Mouse (Mus musculus): Measurements from ENCODE around the gene Cltb.
"Not testable (repeated sequence)": the region's sequence is repeated elsewhere in the genome, so short reads cannot be mapped to it uniquely, and the experiment has no call there.

Cltb gene

DNA sequence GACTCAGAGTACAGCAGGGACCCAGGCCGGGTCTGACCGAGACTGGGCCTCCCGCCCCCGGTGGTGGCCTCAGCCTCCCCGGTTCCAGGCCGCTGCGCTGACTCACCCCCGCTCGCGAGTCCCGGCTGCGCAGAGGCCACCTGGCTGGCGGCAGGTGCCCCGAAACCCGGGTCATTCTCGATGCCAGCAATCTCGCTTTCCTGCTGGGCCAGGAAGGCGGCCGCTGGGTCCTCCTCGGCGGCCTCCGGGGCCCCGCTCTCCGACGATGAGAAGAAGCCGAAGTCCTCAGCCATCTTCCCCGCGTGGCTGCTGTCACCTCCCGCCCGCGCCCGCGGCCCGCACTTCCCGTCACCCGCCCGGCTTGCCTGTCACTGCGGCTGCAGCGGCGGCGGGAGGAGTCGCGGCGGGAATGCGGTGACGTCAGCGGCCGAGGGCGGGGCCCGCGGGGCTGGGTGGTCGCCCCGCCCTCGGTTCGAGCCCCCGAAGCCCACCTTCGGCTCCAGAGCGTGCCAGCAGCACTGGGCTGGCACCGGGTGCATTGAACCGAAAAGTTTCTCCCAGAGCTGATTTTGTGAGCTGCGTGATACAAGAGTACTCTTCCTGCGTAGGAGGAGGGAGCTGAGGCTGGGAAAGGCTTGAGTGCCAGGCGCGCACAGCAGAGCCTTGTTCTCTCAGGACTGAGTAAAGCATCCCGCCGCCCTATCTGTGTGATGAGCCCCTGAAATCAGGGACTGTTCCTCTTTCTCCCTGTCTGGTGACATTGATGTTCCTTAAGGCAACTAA is at the start of gene Cltb:
Gene Cltb (minus strand): TSS at position 373 of the 783 bp plus-strand sequence.
- DNase-seq: peak; percentile 92

DNA sequence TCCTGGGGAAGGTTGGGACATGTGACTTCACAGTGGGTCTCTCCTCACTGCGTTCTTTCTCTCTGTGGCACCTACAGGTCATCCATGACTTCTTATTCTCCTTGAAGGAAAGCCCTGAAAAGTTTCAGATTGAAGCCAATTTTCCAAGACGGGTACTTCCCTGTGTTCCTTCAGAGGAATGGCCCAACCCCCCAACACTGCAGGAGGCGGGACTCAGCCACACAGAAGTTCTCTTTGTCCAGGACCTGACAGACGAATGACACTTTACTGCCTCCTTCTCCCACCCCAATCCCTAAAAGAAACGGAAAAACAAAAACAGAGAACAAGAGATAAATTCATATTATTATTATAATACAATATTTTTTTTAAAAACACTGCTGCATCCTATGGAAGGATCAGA is 49.7 kb upstream of the Cltb start:
- no peak for DNase-seq

DNA sequence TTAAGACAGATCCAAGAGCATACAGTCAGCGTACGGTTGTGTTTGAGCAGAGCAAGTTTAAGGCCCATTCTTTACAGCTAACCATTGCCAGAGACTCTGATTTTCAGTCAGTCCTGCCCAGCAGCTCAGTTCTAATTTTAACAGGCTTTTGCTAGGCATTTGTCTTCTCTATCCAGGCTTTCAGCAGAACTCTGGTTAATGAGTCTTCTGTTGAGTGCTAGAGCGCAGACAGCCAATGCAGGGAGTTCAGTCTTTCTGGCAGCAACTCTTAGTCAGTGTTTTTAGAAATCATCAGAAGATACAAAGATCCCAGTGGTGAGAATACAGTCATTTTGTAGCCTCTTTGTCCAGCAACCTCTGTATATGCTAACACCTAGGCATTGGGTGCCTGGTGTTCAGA is 39.3 kb upstream of the Cltb start:
- DNase-seq: no peak

DNA sequence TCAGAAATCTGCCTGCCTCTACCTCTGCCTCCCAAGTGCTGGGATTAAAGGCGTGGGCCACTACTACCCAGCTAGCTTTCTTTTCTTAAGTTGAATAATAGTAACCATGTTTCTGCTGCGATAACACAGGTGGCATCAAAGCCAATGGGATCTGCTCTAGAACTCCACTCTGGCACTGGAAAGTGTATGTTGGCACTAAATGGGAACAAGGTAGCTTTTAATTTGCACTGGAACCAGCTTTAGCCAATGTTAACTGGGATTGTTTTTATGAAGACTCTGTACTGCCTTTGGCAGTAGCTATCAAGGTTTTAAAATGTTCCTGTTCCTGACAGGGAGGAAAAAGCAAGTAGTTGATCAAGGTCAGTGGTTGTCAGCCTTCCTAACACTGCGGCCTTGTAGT is 23.9 kb upstream of the Cltb start:
- DNase-seq: no peak

DNA sequence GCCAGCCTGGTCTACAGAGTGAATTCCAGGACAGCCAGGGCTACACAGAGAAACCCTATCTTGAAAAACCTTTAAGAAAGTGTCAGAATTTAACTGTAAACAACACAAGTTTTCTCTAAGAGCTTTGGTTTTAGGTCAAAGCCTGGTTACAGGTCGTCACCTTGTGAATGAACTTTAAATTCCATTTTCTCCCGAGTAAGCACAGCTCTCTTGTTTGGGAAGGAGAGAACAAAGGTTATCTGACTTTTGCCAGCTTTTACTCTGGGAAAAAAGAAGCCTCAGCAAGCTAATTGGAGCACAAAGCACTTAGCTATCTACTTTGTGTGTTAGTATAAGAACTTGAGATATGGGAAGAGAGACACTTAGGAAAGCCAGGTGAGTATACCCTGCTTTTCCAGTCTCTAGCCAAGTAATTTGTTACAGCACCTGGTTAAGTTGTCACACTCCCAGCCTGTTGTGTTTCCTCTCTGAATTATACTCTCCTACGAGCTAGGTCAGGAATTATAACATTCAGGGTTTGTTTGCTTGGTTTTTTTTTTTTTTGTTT is 21.7 kb upstream of the Cltb start:
- DNase-seq: no peak

DNA sequence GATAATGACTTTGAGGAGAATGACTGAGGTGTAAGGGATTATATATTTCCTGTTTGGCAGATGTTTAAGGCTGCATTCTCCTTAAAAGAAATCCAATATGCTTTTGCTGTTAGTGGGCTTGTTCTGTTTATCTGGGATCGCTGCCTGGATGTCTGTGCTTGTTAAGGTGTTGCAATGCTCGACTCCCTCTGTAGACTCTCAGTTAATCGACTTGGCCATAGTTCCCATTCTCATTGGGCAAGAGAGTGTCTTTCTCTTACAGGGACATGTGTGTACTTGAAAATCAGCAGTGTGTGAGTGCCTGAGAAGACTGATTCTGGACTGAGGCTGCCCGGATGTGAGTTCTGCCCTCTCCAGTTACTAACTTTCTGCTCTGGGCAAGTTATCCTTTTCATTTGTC is 18.0 kb upstream of the Cltb start:
- DNase-seq: peak; percentile 65

DNA sequence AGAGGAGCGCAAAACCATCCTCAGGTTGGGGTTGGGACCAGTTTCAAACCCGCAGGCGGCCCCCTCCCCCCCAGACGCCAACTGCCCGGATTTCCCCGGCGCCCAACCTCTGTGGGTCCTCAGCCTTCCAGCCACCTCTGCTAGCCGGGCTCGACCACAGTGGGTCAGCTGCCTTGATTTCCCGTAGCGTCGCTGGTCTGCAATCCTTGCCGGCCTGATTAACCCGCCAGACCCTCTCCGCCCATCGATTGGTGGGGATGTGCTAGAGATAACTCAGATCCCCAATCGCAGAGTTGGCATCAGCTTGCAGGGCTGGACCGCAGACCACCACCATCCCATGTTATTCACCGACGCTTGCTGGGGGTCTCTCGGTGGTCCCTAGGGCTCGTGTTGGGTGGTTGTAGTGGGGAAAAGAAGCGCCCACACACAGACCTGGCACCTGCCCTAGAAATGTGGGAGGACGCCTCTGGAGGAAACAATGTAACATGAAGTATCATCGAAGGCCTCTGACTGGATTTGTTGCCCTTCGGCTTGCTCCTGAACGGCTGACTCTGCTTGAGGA is 10.9 kb upstream of the Cltb start:
- DNase-seq: peak; percentile 28

DNA sequence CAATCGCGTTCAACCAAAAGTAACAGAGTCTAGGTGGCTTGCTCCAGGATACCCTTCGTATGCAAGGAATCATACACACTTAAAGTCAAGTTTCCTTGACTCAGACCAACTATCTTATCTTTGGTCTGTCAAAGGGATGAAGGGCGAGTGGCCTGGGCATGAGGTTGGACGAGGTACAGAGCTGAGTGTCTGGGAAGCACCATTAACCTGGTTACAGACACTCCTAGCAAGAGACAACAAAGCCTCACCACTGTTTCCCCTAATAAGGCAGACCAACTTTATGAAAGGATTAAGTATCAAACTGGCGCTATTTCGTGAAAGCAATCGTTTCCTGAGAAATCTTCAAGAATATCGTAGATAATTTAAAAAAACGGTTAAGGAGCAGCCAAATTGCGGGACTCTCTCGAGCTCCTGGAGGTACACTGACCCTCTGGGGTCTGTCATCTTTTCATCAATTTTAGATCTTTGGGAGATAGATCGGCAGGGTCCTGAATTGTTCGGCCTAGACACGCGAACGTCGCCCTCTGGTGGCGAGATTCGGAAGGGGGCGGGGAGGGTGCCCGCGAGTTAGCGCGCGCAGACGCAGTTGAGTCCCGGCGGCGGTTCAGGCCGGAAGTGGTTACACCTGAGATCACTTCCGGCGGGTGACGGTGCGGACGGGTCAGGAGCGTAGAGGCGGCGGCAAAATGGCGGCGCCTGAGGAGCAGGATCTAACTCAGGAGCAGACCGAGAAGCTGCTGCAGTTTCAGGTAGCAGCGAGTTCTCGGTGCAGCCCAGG is 10.2 kb upstream of the Cltb start, which contains the start of gene Faf2:
Gene Faf2 (plus strand): TSS at position 630 of the 778 bp plus-strand sequence.
- DNase-seq: peak; percentile 98

DNA sequence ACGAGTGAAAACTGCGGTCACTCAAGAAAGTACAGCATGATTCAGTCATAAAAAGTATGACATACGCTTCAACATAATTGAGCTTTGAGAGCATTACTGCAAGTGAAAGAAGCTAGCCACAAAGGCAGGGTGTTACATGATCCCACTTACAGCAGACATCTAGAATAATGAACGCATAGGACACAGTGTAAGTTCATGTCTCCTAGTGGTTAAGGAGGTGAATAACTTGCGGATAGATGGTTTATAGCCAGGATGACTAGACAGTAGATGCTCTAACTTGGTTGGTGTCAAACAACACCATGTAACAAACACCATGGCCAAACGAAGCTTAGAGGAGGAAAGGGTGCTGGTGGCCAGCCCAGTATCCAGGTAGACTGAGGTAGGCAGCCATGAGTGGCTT is 5.9 kb upstream of the Cltb start:
- DNase-seq: no peak

DNA sequence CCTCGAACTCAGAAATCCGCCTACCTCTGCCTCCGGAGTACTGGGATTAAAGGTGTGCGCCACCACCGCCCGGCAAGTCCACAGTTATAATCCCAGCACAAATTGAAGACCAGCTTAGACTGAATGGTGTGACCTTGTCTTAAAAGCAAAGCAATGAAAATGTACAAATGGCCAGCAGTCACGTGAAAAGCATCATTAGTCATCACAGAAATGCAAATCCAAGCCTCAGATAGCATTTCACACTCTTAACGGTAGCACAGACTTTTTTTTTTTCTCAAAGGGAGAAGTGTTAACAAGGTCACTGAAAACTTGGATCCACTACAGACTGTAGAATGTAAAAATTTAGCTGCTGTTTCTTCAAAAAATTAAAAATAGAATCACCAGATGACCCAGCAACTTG is 5.2 kb upstream of the Cltb start:
- DNase-seq: no peak

DNA sequence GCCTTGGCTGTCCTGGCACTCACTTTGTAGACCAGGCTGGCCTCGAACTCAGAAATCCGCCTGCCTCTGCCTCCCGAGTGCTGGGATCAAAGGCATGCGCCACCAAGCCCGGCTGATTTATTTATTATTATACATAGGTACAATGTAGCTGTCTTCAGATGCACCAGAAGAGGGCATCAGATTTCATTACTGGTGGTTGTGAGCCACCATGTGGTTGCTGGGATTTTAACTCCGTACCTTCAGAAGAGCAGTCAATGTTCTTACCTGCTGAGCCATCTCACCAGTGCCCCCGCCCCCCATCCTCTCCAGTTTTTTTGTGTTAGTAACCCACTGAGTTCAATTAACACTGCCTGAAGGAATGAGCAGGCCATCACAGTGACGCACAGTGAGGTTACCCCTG is 2.0 kb upstream of the Cltb start:
- not testable (repeated sequence) for DNase-seq

DNA sequence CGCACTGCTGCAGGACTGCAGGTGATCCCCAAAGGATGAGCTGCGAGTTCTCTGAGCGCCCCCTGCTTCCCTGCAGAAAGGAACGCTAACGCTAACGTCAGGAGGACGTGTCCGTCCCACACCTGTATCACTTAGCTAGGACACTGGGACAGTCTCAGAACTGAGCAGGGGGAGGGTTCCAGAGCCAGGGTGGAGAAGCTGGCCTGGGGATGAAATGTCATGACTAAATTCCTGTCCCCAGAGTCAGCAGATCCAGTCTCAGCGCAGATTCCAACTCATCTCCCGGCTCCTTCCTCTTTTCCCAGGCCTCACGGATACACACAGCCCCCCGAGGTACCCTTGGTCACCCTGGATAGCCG is 552 bp downstream of the Cltb start:
- no peak for DNase-seq

DNA sequence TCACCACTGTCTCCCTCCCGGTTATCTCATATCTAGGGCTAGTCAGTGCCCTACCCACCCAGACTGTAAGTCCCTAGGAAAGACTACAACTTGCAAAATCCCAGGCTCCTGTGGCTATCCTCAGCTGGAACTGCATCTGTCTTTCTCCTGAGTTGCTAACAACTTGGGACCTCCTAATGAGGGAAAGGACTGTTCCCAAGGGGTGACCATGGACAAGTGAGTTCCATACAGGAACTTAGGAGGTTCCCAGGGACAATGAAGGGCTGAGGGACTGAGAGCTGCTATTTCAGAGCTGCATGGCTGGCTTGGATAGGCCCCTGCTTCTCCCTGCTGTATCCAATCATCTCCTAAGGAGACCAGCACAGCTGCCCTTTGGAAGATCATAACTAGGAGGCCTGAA is 1.8 kb downstream of the Cltb start:
- no peak for DNase-seq

DNA sequence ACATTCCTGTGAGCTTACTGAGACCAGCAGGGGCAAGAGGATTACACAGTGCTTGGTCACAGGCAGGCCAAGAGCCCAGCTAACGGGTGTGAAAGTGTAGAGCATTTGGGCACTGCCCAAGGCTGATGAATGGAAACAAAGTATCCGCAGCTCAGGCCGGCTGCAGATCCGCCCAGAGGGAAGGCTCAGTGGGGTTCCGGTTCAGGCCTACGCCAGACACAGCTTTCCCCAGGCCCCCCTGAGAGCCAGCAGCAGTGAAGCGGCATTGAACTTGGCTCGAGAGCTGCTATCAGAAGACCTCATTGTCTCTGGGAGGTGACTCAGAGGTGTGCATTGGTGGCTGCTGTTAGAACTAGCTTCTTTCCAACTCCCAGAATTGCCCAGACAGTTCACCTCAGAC is 2.5 kb downstream of the Cltb start:
- peak; percentile 43 for DNase-seq

DNA sequence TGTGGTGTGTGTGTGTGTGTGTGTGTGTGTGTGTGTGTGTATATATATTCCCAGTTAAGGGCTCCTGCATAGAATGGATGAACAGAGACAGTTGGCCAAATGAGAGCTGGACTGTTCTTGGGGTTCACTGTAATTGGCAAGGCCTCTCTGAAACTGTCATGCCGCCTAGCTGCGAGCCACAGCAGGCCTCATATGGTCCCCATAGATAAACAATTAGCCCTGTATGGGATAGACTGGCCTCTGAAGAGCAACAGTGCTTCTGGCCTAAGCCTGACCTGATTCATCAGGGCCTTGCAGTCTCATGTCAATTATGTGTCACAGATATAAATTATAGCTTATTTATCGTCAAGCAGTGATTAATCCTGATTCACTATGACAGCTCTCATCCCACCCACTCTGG is 3.1 kb downstream of the Cltb start:
- DNase-seq: no peak

DNA sequence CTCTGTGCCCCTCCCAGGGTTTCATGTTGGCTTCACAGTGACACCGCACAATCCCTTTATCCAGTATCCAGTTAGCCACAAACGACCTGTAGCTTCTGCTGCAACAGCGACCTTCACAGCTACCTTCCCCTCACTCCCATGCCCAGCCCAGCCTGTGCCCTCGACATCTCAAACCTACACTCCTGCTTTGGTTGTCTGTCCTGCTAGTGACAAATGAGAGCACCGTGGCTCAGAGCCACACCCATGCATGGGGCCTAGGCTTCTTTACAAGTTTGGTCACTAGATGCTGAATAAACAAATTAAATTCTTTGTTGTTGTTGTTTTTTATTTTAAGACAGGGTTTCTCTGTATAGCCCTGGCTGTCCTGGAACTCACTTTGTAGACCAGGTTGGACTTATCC is 3.9 kb downstream of the Cltb start:
- no peak for DNase-seq

DNA sequence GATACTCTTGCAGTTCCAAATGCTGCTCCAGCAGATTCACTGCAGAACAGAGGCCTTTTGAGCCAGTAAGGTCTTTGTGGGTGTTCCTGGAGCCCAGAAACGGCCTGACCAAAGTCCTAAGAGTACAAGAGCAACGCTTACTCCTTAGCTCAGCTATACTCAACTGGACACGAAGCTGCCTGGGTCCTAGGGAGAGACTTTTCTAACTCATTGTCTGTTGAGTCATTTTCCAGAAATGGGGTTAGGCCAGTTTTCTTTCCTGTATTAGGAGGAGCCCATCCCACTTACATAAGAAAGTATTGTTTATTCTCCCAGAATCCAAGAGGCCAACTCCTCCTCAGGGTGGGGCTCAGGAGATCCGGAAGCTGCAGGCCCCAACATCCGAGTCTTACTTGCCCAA is 5.7 kb downstream of the Cltb start:
- DNase-seq: no peak

DNA sequence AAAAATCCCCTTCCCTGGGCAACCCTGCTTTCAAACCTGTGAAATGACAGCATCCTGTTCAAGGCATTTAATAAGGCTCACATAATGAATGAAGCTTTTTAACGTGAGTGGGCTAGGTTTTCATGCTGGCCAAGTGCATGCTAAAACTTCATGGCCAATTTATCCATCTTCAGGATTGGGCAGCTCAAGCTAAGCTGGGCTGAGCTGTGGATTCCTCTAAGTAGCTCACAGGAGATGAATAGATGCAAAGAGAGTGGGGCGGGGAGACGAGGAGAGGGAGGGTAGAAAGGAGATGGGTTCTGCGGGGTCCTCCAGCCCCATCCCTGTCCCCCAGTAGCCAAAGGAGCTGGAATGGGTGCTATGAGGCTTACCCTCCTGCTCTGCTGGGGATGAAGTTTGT is 6.9 kb downstream of the Cltb start:
- DNase-seq: no peak

DNA sequence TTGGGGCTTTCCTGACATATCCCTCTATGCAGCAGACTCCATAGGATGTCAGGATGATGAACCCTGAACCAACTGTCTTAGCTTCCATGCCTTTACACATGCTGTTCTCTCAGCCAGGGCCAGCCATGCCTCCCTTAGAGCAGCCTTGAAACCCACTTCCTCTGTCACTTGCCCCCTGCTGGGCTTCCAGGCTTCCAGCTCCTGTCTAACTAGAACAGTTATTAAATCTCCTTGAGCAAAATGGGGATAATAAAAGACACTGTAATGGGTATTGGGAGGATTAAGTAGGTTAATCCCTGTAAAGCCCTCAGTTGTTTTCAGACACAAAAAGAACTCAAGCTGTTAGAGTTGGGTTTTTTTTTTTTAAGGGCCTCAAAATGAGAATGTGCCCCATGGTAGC is 7.6 kb downstream of the Cltb start:
- DNase-seq: no peak

DNA sequence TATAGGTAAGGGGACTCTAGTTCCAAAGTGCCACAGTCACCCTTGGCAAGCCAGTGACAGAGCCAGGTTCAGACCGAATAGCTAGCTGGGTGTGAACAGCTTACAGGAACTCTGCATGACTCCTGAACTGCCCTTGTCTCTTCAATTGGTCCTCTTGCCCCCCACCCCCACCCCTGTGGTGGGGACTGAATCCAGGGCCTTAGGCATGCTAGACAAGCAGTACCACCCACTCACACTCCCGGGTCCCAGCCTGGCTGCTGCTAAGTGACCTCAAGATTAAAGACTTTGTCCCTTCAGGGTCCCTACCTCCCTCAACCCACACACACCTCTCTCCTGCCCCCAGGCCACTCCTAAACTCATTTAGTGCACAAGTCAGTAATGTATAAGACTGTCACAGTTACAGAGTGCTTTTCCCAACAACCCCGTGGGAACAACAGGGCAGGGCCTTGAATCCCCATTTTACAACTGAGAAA is 8.5 kb downstream of the Cltb start:
- no peak for DNase-seq

DNA sequence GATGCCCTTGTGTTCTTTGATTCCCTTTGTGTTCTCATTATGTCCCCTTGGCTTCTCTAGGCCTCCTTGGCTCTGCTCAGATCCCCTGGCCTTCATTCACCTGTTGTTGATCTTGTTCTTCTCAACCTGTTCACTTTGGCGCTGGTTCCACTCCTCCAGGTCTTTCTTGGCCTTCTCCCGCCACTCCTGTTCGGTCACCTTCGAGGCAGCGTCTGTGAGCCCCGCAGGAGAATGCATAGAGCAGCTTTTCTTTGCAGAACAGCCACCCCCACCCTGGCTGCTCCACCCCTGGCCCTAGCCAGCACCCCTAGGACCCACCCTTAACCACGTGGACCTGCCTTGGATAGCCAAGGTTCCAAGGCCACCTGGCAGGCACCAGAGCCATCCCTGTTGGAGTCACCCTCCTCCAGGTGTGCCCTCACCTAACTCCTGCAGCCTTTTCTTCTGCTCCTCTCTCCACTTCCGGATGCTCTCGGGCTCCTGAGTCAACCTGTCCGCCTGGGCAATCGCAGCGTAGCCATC is 12.5 kb downstream of the Cltb start:
- DNase-seq: no peak

DNA sequence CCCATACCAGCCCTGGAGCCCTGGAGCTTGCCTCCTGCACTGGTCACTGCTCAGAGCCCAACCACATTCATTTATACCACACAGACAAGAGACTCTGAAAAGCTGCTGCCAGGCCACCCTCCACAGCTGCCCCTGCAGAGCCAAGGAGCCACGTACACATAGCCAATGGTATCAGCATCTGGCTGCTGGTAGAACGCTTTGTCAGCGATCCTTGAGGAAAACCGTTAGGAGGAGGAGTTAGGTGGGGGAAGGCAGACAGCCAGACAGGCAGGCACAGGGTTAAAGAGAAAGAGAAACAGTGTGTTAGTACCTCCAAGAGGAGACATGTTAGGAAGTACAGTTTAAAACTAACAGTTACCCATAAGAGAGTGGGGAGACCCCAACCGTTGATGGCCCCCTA is 14.3 kb downstream of the Cltb start:
- DNase-seq: no peak

DNA sequence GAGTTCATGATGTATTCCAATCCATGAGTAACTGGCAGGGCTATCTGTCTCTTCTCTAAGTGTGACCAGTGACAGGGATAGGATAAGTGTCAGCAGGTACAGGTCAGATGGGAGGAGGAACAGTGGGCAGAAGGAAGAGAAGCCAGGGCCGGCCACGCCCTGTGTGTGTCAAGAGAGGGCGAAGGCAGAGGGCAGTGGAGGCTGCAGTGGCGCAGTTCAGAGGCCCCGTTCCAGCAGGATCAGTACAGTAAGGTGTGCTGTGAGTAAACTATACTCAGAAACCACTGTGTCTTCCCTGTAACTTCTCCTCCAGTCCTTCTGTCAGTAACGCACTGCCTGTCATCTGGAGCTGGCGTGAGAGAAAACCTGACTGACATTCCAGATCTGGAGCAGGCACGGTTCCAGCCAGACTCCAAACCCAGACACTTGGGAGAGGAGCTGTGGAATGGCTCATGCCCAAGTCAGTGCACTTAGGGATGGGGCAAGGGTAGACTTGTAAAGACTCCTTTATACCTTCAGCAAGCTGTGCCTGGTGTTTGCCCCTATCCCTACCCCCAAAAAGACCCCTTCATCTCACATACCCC is 14.9 kb downstream of the Cltb start:
- no peak for DNase-seq
